Mouse (Mus musculus): ENCODE results near the gene Dnaja4.

DNA sequence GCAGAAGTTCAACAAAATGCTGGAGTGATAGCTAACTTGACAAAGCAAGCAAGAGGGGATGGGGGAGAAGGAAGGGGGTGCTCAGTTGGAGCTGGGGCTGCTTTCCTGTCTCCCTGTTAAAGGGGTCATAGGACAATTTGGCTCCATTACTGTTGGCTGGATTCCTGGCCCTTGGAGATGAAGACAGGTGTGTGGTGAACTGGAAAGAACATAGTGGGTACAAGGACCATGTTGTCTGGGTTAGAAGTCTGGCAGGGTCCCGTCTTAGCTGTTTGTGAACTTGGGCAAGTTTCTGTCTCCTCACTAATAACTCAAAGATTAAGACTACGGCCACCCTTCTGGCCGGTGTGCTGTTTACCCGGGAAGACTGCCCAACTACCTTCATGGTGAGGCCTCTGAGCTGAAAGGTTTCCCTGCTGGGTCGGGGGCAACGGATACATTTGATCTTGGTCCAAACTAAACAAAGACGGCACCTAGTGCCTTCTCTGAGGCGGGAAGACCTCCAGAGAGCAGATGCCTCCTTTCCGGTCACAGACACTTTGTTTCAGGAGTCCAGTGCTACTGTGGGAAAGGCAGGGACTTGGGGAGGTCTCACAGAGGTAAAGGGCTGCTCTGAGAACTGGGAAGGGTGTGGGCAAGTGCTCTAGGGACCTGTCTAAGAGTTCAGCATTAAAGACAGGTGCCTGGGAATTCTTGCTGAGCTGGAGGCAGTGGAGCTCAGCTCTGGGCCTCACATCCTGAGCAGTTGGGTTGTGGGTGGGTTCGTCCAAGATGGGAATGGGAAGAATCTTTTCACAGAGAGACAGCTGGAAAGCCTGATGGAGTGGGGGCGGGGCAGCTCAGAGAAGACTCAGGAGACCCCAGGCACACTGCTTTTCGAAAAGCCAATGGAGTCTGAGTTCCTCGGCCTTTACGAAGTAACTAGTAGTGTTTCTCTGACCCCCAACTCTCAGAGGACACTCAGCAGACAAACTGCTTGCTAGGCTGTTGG lies 11.1 kb upstream of the Dnaja4 start:
- no peak for TF ChIP-seq CTCF (IDR thresholded peaks at IDR 0.05; ENCODE audit: low read depth, low read length)
- TF ChIP-seq GATA1 (IDR thresholded peaks at IDR 0.05; ENCODE audit: borderline replicate concordance, low read length), result no peak

All from G1E (cell line).